Mouse (Mus musculus) gastrocnemius, postnatal 25 days (tissue): Measurements from ENCODE around the gene Ptk7. TPM values are rescaled to one million over a fixed set of nuclear protein-coding genes. Genes with fewer than 3 reads are reported as not detected.

ENCODE experiments used
- DNase-seq: peaks from one replicate; pipeline ENCODE4 v3.0.0; 2022
- long read RNA-seq, 2 experiments: library from polyadenylated mRNA; stranded (forward); transcript quantifications; one replicate each; pipeline ENCODE4 v2.0.0; 2021
- total RNA-seq, 2 experiments: library from RNA; stranded (reverse); gene quantifications; 1 replicate in 1 of 2; 2 replicates in 1 of 2; pipeline ENCODE4 v1.2.3; 2021

Gene Ptk7
- 1 to 10 TPM; 1.1 to 1.3 TPM for total RNA-seq
- long read RNA-seq, experiment 1, result 0 reads
- long read RNA-seq, experiment 2, result 0 reads

- DNase-seq, result peak; percentile 63
Observed at GRCm38 (mm10) chr17:46628791-46629684, at the start of gene Ptk7. TSS of gene Ptk7 (minus strand) at chr17:46629504.

- DNase-seq, result peak; percentile 72
Observed at GRCm38 (mm10) chr17:46678911-46679310, 49.6 kb upstream of the Ptk7 start.

GRCm38 (mm10) chr17:46678416-46678815 is 49.1 kb upstream of the Ptk7 start, which contains the start of gene Mea1:
TSS of gene Mea1 (plus strand) at chr17:46678793.
- DNase-seq, result peak; percentile 79

- no peak for DNase-seq
Observed at GRCm38 (mm10) chr17:46674530-46675283, 45.4 kb upstream of the Ptk7 start.

- DNase-seq, result peak; percentile 91
Observed at GRCm38 (mm10) chr17:46673850-46674529, 44.7 kb upstream of the Ptk7 start, which contains the start of gene Rrp36. TSS of gene Rrp36 (minus strand) at chr17:46674352.

GRCm38 (mm10) chr17:46669911-46670310 is 40.6 kb upstream of the Ptk7 start:
- DNase-seq, result no peak

- no peak for DNase-seq
Observed at GRCm38 (mm10) chr17:46667712-46668111, 38.4 kb upstream of the Ptk7 start.

GRCm38 (mm10) chr17:46662730-46663129 is 33.4 kb upstream of the Ptk7 start:
- peak; percentile 64 for DNase-seq

GRCm38 (mm10) chr17:46661981-46662380 is 32.7 kb upstream of the Ptk7 start:
- no peak for DNase-seq

GRCm38 (mm10) chr17:46661351-46661750 is 32.0 kb upstream of the Ptk7 start:
- no peak for DNase-seq

- DNase-seq, result no peak
Observed at GRCm38 (mm10) chr17:46656054-46656453, 26.8 kb upstream of the Ptk7 start.

- DNase-seq, result no peak
Observed at GRCm38 (mm10) chr17:46651755-46652547, 22.6 kb upstream of the Ptk7 start.

GRCm38 (mm10) chr17:46651292-46651691 is 22.0 kb upstream of the Ptk7 start:
- no peak for DNase-seq

GRCm38 (mm10) chr17:46650232-46651031 is 21.1 kb upstream of the Ptk7 start, which contains the start of gene Cul7:
TSS of gene Cul7 (plus strand) at chr17:46650337.
- DNase-seq, result peak; percentile 95

GRCm38 (mm10) chr17:46649811-46650210 is 20.5 kb upstream of the Ptk7 start:
- DNase-seq, result no peak

GRCm38 (mm10) chr17:46648436-46648835 is 19.1 kb upstream of the Ptk7 start:
- no peak for DNase-seq

- no peak for DNase-seq
Observed at GRCm38 (mm10) chr17:46647279-46647678, 18.0 kb upstream of the Ptk7 start.

GRCm38 (mm10) chr17:46646322-46646662 is 17.0 kb upstream of the Ptk7 start:
- no peak for DNase-seq

- peak; percentile 98 for DNase-seq
Observed at GRCm38 (mm10) chr17:46645561-46646321, 16.4 kb upstream of the Ptk7 start, which contains the start of the genes Klc4 and Mrpl2. TSS of gene Klc4 (minus strand) at chr17:46646022. TSS of gene Mrpl2 (plus strand) at chr17:46646229.
